Mouse (Mus musculus): ENCODE results near the gene Prkd2. TPM values are rescaled to one million over a fixed set of nuclear protein-coding genes. Genes with fewer than 3 reads are reported as not detected.

The Prkd2 gene
- polyA plus RNA-seq, 1 experiment from 2014 or later, result 10.3 TPM

Other genes starting within 250 kb of the Prkd2 start
- gene Arhgap35, start 227.9 kb upstream of the Prkd2 start, polyA plus RNA-seq (2015; fragmentation: Nextera tagmentation; extraction: Ambion mirVana), result 7.3 and 7.8 TPM in 2 replicates
- not detected in 2 replicates for gene Ceacam15, start 167.2 kb upstream of the Prkd2 start, polyA plus RNA-seq (2015; fragmentation: Nextera tagmentation; extraction: Ambion mirVana)
- gene Ceacam9, start 121.0 kb upstream of the Prkd2 start, polyA plus RNA-seq (2015; fragmentation: Nextera tagmentation; extraction: Ambion mirVana), result 0.10 TPM in 1 of 2 replicates, not detected in the other
- gene Ap2s1, start 104.5 kb upstream of the Prkd2 start, polyA plus RNA-seq (2015; fragmentation: Nextera tagmentation; extraction: Ambion mirVana), result 266 and 271 TPM in 2 replicates
- gene Slc1a5, start 61.6 kb upstream of the Prkd2 start, polyA plus RNA-seq (2015; fragmentation: Nextera tagmentation; extraction: Ambion mirVana), result 44.5 and 49.0 TPM in 2 replicates
- gene Strn4, start 27.0 kb upstream of the Prkd2 start, polyA plus RNA-seq (2015; fragmentation: Nextera tagmentation; extraction: Ambion mirVana), result 68.9 and 72.3 TPM in 2 replicates
- 20.3 and 22.3 TPM in 2 replicates for gene Fkrp, start 26.2 kb upstream of the Prkd2 start, polyA plus RNA-seq (2015; fragmentation: Nextera tagmentation; extraction: Ambion mirVana)
- gene Dact3, start 32.4 kb downstream of the Prkd2 start, polyA plus RNA-seq (2015; fragmentation: Nextera tagmentation; extraction: Ambion mirVana), result 1.6 and 1.7 TPM in 2 replicates
- gene Gng8, start 48.9 kb downstream of the Prkd2 start, polyA plus RNA-seq (2015; fragmentation: Nextera tagmentation; extraction: Ambion mirVana), result 7.8 and 9.2 TPM in 2 replicates
- gene Ptgir, start 63.6 kb downstream of the Prkd2 start, polyA plus RNA-seq (2015; fragmentation: Nextera tagmentation; extraction: Ambion mirVana), result 2.5 and 3.2 TPM in 2 replicates
- gene Calm3, start 81.2 kb downstream of the Prkd2 start, polyA plus RNA-seq (2015; fragmentation: Nextera tagmentation; extraction: Ambion mirVana), result 163 and 171 TPM in 2 replicates
- gene Pnmal2, start 101.8 kb downstream of the Prkd2 start, polyA plus RNA-seq (2015; fragmentation: Nextera tagmentation; extraction: Ambion mirVana), result 4.9 and 5.4 TPM in 2 replicates
- gene Pnmal1, start 116.8 kb downstream of the Prkd2 start, polyA plus RNA-seq (2015; fragmentation: Nextera tagmentation; extraction: Ambion mirVana), result 2.7 and 2.9 TPM in 2 replicates
- gene Gm42372, start 140.2 kb downstream of the Prkd2 start, polyA plus RNA-seq (2015; fragmentation: Nextera tagmentation; extraction: Ambion mirVana), result 0.23 and 0.32 TPM in 2 replicates
- gene Ccdc8, start 149.8 kb downstream of the Prkd2 start, polyA plus RNA-seq (2015; fragmentation: Nextera tagmentation; extraction: Ambion mirVana), result 32.6 and 35.6 TPM in 2 replicates
- 83.7 and 88.3 TPM in 2 replicates for gene Ppp5c, start 185.0 kb downstream of the Prkd2 start, polyA plus RNA-seq (2015; fragmentation: Nextera tagmentation; extraction: Ambion mirVana)
- gene Hif3a, start 219.5 kb downstream of the Prkd2 start, polyA plus RNA-seq (2015; fragmentation: Nextera tagmentation; extraction: Ambion mirVana), result 72.7 and 87.8 TPM in 2 replicates
- 0.48 and 0.73 TPM in 2 replicates for gene Psg16, start 231.1 kb downstream of the Prkd2 start, polyA plus RNA-seq (2015; fragmentation: Nextera tagmentation; extraction: Ambion mirVana)